Comparison of ENCODE assay signal across 17 mouse cellular contexts in the genomic region with DNA sequence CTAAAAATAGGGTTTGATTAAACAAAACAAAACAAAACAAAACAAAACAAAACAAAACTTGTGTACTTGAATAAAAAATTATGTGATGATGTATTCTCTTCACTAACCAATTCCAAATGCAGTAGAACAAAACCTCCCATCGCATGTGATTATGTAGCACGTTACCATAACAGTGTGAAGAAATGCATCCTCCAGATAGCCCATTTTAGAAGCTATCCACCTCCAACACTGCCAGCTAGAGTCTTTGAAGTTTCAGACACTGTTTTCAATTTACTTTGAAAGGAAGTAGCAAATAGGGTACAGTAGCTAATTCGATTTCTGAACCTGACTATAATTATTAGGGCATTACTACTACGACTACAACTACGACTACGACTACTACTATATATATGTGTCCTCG.
"Had no signal": no experiment of that assay in that cellular context is flagged by ENCODE, and none has a peak within 500 bp of the region (broad histone marks: within the 10 kb centered on the region; RNA-seq: fewer than 3 reads in every experiment).

No protein-coding gene starts in this region.

- DNase-seq: left cerebral cortex, postnatal 4 days; liver; liver, embryonic 13.5 days; liver, postnatal 0 days; lung, adult 18-20 months; lung, adult 2 months; lung, embryonic 14.5 days; lung, postnatal 10 days; lung, postnatal 14 days; lung, postnatal 36 days; lung, postnatal 4 days; midbrain, embryonic 14.5 days had no signal

- ATAC-seq: liver, embryonic 12.5 days; liver, postnatal 0 days; lung, postnatal 0 days; midbrain, embryonic 13.5 days; midbrain, embryonic 15.5 days; midbrain, embryonic 16.5 days had no signal
